Mouse (Mus musculus) adrenal gland, postnatal 36 days (tissue): Measurements from ENCODE around the gene Ablim1. TPM values are rescaled to one million over a fixed set of nuclear protein-coding genes. Genes with fewer than 3 reads are reported as not detected.

Experiments
- DNase-seq, 2 experiments: peaks; one replicate each; pipeline ENCODE4 v3.0.0; 2021; ENCODE audit warnings: mixed read lengths in 1 of 2
- total RNA-seq, 2 experiments: library from RNA; stranded (reverse); gene quantifications; 2 replicates each; pipeline ENCODE4 v1.2.3; 2021

Ablim1 gene
- total RNA-seq, 2 experiments from 2014 or later: 34.0 to 37.0 TPM

DNA sequence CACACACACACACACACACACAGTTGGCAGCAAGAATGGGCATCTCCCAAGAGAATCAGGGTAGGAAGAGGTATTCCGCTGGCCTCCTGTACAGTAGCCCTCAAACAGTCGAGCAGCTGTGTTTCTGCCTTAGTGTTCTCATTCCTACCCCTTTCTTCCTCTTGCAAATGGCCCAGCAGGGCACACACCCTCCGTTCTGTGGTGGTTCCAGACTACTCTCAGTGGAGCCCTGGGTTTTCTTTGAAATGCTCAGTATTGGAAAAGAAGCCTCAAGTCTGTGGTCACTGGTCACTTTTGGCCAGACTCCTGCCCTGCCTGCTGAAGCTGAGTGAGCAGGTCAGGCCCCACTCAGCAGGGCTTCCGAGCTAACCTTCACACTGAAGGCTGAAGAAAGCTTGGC is 305.1 kb downstream of the Ablim1 start:
- no peak for DNase-seq

- DNase-seq: peak; percentile 81 to 86
Measured at GRCm38 (mm10) chr19:57007781-57008710, 306.7 kb downstream of the Ablim1 start, which contains the start of gene Afap1l2. Gene Afap1l2, minus strand, starts transcription at chr19:57008228.

DNA sequence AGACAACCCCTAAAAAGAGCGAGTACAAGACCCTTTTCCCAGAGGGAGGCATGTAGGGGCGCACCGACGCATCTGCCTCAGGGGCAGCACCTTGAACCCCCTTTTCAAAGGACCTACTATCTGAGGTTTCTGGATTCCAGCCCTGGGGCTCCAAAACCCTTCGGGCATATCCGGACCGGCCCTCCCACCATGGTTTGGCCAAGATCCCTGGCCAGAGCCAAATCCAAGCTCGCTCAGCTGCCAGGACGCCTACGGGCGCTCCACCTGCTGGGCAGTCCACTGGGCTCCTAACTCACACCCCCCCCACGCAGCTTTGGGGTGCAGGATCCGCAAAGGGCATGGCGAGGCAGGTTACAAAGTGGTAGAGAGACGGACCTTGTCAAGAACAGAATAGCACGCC is 307.4 kb downstream of the Ablim1 start:
- peak; percentile 52 to 77 for DNase-seq

DNA sequence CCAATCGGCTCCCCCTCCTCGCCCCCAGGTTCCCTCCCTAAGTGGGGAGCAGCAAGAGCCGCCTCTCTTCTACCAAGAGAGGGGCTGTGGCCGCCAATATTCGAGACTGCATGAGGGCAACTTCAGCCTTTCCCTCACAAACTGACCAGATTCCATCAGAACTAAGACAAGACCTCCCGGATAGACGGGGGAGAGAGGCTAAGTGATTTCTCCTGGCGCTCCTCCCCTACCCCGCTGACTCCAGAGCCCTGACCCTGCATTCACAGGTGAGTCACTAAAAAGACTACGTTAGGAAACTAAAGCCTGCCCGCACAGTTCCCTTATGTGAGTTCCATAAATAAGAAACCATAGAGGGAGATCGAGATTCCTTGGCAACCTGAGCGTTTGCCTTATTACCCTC is 307.9 kb downstream of the Ablim1 start:
- DNase-seq: no peak

DNA sequence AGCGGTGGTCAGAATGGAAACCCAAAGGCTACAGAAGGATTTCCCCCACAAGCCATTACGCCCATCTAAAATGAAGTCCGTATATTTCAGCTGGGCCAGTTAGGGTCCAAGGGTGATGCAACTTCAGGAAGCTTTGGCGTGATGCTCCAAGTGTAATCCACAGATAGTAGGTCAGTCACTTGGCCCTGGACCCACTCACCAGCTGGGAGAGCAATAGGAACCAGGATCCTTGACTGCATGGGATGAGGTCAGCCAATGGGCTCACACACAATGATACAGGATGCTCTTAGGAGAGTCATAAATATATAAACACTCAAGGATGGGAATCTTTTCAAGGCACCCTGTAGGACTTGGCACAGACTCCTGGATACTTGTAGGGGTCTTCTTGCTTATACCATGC is 309.7 kb downstream of the Ablim1 start:
- peak in 1 of 2 experiments; percentile 21 for DNase-seq

DNA sequence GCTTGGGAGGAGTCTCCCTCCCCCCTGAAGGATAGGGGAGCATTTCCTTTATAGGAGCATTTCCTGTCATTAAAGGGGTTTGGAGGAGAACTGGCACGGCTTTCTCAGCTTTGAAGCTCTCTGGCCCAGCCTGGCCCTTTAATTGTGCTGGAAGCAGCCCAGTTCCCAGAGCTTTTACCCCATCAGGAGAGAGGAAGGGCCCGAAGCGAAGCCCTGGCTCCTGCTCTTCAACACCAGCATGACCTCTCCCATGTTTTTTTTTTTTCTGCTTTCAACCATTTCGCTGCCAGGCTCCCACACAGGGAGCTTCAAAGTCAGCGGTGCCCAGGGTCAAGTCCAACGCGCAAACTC is 311.3 kb downstream of the Ablim1 start:
- peak; percentile 43 to 67 for DNase-seq

GRCm38 (mm10) chr19:57002741-57003459 is 311.8 kb downstream of the Ablim1 start:
- no peak for DNase-seq

GRCm38 (mm10) chr19:57001926-57002325 is 312.8 kb downstream of the Ablim1 start:
- no peak for DNase-seq

- DNase-seq: no peak
Measured at GRCm38 (mm10) chr19:57000592-57000991, 314.1 kb downstream of the Ablim1 start.

- DNase-seq: no peak
Measured at GRCm38 (mm10) chr19:56999781-57000180, 314.9 kb downstream of the Ablim1 start.

- DNase-seq: no peak
Measured at GRCm38 (mm10) chr19:56998910-56999309, 315.8 kb downstream of the Ablim1 start.

- DNase-seq: no peak
Measured at GRCm38 (mm10) chr19:56998331-56998730, 316.4 kb downstream of the Ablim1 start.

DNA sequence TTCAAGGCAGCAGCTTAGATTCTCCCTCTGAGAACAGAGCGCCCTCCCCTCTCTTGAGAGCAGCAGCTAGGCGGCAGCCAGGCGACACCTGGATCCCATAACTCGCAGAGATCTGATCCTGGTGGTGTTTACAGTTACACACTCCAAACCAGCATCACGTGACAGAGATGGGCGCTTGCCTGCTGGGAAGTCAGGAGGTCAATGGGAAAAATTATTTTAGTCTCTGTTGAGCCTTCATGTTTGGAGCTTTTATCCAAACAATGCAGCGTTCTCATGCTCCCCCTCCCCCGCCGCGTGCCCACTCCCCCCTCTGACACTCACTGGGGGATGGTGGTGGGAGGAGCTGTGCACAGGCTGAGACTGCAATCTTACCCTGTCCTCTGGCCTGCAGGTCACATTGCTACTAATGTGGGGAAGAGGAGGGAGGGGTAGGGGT is 317.5 kb downstream of the Ablim1 start:
- peak; percentile 25 to 57 for DNase-seq

GRCm38 (mm10) chr19:56995441-56995840 is 319.3 kb downstream of the Ablim1 start:
- DNase-seq: peak in 1 of 2 experiments; percentile 23

- peak; percentile 63 to 67 for DNase-seq
Measured at GRCm38 (mm10) chr19:56994653-56995052, 320.1 kb downstream of the Ablim1 start.

GRCm38 (mm10) chr19:56993763-56994162 is 321.0 kb downstream of the Ablim1 start:
- DNase-seq: peak; percentile 86

DNA sequence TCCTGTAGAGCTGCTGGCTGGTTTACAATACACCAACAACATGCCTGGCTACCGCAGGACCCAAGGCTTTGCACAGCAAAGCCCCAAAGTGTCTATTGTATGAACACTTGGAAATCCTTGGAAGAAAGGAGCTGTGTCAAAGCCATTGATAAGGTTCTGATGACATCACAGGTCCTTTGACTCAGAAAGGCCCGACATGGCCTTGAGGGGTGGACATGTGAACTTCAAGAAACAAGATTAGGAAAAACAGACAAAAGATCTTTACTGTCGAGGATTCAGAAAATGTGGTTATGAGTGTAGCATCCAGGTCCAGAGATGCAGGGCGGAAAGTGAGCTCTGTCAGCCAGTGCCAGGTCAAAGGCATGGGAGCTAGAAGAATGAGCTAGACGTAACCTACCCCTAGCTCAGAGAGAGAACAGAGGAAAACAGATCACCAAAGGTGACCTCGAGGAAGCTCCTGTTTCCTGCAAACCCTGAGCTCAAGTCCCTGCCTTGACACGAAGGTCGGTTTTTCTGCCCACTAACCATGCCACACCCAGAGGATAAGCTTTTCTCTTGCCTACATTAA is 321.7 kb downstream of the Ablim1 start:
- peak in 1 of 2 experiments; percentile 43 for DNase-seq

DNA sequence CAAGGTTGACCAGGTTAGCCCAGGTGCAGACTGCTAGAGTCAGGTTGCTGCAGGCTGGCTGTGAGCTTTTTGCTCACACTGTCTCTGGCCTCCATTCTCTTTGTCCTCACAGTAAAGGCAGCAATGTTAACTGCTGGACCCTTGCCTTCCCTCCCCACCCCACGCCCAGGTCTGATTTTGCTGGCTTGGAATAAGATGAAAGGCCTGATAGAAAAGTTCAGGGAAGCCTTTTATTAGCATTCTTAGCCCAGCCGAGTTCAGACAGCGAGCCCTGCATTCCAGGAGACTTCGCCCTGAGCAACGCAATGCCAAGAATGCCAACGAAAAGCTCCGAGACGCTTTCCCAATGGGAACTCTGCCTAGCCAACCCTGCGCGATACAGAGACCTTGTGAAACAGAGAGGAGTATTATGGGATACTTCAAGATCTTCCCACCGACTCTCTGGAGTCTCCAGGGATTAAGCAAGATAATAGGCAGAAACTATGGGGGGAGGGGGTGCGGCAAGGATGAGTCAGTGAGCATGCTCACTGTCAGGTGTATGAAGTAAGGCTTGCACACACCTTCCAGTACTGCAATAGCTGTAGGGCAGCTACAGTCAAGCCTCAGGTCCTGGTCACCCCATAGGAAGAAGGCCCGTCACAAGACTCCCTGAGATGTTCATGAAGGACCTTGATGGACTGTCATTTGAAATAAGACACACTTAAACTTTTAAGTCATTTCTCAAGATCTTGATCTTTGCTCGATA is 324.2 kb downstream of the Ablim1 start:
- peak; percentile 46 to 61 for DNase-seq

DNA sequence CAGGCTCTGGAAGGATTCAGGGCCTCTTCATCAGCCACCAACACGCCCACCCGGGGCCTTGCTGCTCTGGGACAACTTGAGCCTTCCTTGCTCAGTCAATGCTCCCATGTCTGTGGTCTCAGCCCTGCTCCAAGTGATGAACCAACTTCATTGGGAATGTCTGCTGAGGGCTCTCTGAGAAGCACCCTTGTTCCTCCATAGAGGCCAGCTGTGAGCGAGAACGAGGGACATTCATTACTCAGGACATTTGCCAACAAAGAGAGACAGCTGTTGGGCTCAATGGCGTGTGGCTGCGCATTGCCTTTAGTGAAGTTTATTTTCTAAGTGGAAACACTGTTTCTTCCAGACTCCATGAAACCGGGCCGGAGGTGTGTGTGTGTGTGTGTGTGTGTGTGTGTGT is 325.5 kb downstream of the Ablim1 start:
- DNase-seq: no peak

DNA sequence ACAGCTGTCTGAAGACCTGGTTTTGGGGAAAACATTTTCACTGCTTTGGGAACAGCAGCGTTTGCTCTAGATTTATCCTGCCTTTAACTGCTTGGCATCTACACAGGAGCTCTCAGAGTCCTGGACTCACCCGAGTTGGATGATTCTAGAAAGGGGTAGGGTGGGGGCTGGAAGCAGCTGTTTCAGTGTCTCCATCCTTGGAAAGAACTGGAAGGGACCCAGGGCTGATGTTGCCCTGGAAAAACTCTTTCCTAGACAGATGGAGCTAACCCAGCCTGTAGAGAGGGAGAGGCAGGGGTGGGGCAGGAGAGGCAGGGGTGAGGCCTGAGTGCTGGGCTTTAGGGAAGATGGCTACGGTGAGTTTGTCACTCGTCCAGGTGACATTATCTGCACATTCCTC is 330.5 kb downstream of the Ablim1 start:
- DNase-seq: no peak

- DNase-seq: no peak
Measured at GRCm38 (mm10) chr19:56983757-56984156, 331.0 kb downstream of the Ablim1 start.
